Mouse (Mus musculus) T-helper 2 cell (primary cell): Measurements from ENCODE around the gene Tmem62.

ENCODE experiments used
- in situ Hi-C: fragments of 300-600 bp; cut with MboI, MseI; formaldehyde crosslinking; loops from one replicate; pipeline ENCODE4 v1.15.1; 2025; ENCODE audit warnings: high pct_unique_total_duplicates

Tmem62 gene

DNA sequence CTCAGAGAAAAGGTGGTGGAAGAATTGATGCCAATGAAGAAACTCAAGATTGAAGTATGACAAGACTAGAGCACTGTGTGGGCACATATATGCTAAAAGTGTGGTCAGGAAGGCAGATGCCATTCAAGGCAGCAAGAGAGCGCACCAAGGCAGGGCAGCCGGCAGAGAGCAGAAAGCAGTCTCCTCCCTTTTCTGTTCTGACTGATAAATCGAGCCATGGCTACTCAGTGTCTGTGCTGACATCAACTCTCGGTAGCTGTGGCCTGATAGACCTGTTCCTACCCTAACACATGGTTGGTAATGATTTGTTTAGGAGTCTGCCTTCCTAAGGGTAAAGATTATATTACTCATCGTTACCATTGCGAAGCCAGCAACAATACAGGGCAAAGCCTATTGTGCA, 79.1 kb downstream of the Tmem62 start:
- in situ Hi-C loops: loop anchor here (10.0 kb wide), 1 partner anchor 689 kb away; no protein-coding TSS in a partner anchor
